8 mouse cellular contexts compared by ENCODE assay signal in genomic region chr11:78176905-78177331, GRCm38 (mm10). TPM values are rescaled to one million over a fixed set of nuclear protein-coding genes. Genes with fewer than 3 reads are reported as not detected.
DNase-seq lines count a peak whose midpoint lies in the region; ATAC-seq lines count a peak whose summit lies in the region.

No protein-coding gene starts in this region.

- peaks cover 4% of the 10 kb centered on the region for H3K36me3 ChIP-seq in forebrain, embryonic 11.5 days (ENCODE audit: control insufficient read depth, insufficient read depth, low read length)
- peaks cover 34% of the 10 kb centered on the region for H3K36me3 ChIP-seq in limb, embryonic 15.5 days
- H3K36me3 ChIP-seq in neural tube, embryonic 13.5 days = peaks cover 27% of the 10 kb centered on the region

- intact Hi-C loops in left cerebral cortex, postnatal 10 days (cut with DNase I) = loop anchor here (2.0 to 10.0 kb wide), 4 partner anchors 115 to 352 kb away; partner anchors contain the start of gene Phf12

- peak; percentile 56 for DNase-seq in adrenal gland, adult 2 months
- DNase-seq in adrenal gland, postnatal 36 days = no peak
- DNase-seq in A20 (ENCODE audit: low read depth, low spot score) = peak; percentile 75
- no peak for DNase-seq in forebrain, embryonic 11.5 days (ENCODE audit: low spot score)
- DNase-seq in right cerebral cortex, postnatal 36 days (ENCODE audit: low spot score in 2 of 2) = no peak
- DNase-seq in left cerebral cortex, postnatal 10 days (ENCODE audit: extremely low spot score in 1 of 2, low spot score in 2 of 2) = no peak

- H3K27ac ChIP-seq in forebrain, embryonic 11.5 days (ENCODE audit: low read depth, low read length) = peak overlapping the region; percentile 14; the same call in 1 of the 2 replicates
- peak overlapping the region; percentile 97 for H3K27ac ChIP-seq in limb, embryonic 15.5 days
- H3K27ac ChIP-seq in neural tube, embryonic 13.5 days (replicated peaks) = peak overlapping the region; percentile 50

- H3K9ac ChIP-seq in forebrain, embryonic 11.5 days (ENCODE audit: low read length) = peak overlapping the region; percentile 50
- peak overlapping the region; percentile 33; the same call in 1 of the 2 replicates for H3K9ac ChIP-seq in limb, embryonic 15.5 days
- peak overlapping the region; percentile 79 for H3K9ac ChIP-seq in neural tube, embryonic 13.5 days

- peak overlapping the region; percentile 93 for H3K4me2 ChIP-seq in forebrain, embryonic 11.5 days (ENCODE audit: low read depth, low read length, severe bottlenecking)
- peak overlapping the region; percentile 83 for H3K4me2 ChIP-seq in limb, embryonic 15.5 days
- peak overlapping the region; percentile 78 for H3K4me2 ChIP-seq in neural tube, embryonic 13.5 days

- H3K9me3 ChIP-seq in forebrain, embryonic 11.5 days (ENCODE audit: control insufficient read depth, low read length) = no peaks in the 10 kb centered on the region
- H3K9me3 ChIP-seq in limb, embryonic 15.5 days = no peaks in the 10 kb centered on the region
- H3K9me3 ChIP-seq in neural tube, embryonic 13.5 days = no peaks in the 10 kb centered on the region

- WGBS in forebrain, embryonic 11.5 days = under 1% methylated on average over 23 of the region's 23 CpGs
- under 1% methylated on average over 23 of the region's 23 CpGs for WGBS in limb, embryonic 15.5 days
- WGBS in neural tube, embryonic 13.5 days = 1% methylated on average over 23 of the region's 23 CpGs

- H3K4me3 ChIP-seq in forebrain, embryonic 11.5 days (ENCODE audit: low read depth, low read length) = peak overlapping the region; percentile 54
- peak overlapping the region; percentile 73 for H3K4me3 ChIP-seq in limb, embryonic 15.5 days
- H3K4me3 ChIP-seq in neural tube, embryonic 13.5 days = peak overlapping the region; percentile 52

- peaks cover 24% of the 10 kb centered on the region for H3K4me1 ChIP-seq in forebrain, embryonic 11.5 days (replicated peaks; ENCODE audit: control insufficient read depth, insufficient read depth, low read length)
- peaks cover 39% of the 10 kb centered on the region for H3K4me1 ChIP-seq in limb, embryonic 15.5 days
- peaks cover 57% of the 10 kb centered on the region for H3K4me1 ChIP-seq in neural tube, embryonic 13.5 days (replicated peaks)

- no peak for ATAC-seq in forebrain, embryonic 11.5 days (replicated peaks; ENCODE audit: low FRiP score)
- no peak for ATAC-seq in limb, embryonic 15.5 days (ENCODE audit: insufficient number of reproducible peaks, low FRiP score, low TSS enrichment, low read depth)
- no peak for ATAC-seq in neural tube, embryonic 13.5 days (ENCODE audit: low read depth)

- H3K27me3 ChIP-seq in forebrain, embryonic 11.5 days (ENCODE audit: control insufficient read depth, insufficient read depth, low read length) = no peaks in the 10 kb centered on the region
- no peaks in the 10 kb centered on the region for H3K27me3 ChIP-seq in limb, embryonic 15.5 days
- no peaks in the 10 kb centered on the region for H3K27me3 ChIP-seq in neural tube, embryonic 13.5 days

RNA-seq across cellular contexts. Expression of gene Tlcd1, which starts 0.4 kb away (rescaled TPM):
- total RNA-seq in adrenal gland, adult 2 months (2021) = 10 to 100 TPM; 40.4 to 61.5 TPM
- polyA plus RNA-seq in adrenal gland, adult 2 months (2012; rRNA removed) = 319 and 423 TPM in 2 replicates
- 10 to 100 TPM; 41.5 to 88.1 TPM for total RNA-seq in adrenal gland, postnatal 36 days (2021)
- 7.1 and 9.9 TPM in 2 replicates for polyA plus RNA-seq in forebrain, embryonic 11.5 days (2014; fragmentation: Nextera tagmentation; extraction: Ambion mirVana)
- polyA plus RNA-seq in limb, embryonic 15.5 days (2015; fragmentation: Nextera tagmentation; extraction: Ambion mirVana) = 31.3 and 32.0 TPM in 2 replicates
- polyA plus RNA-seq in neural tube, embryonic 13.5 days (2015; fragmentation: Nextera tagmentation; extraction: Ambion mirVana) = 10.2 and 11.1 TPM in 2 replicates
- 10 to 100 TPM; 23.8 to 27.9 TPM for total RNA-seq in left cerebral cortex, postnatal 10 days (2021)

RNA-seq across cellular contexts. Expression of gene Nek8, which starts 0.4 kb away (rescaled TPM):
- 10 to 100 TPM in 1 of 2 experiments, 1 to 10 TPM in 1; 6.5 to 12.1 TPM for total RNA-seq in adrenal gland, adult 2 months (2021)
- 26.7 and 30.5 TPM in 2 replicates for polyA plus RNA-seq in adrenal gland, adult 2 months (2012; rRNA removed)
- 10 to 100 TPM; 10.5 to 11.3 TPM for total RNA-seq in adrenal gland, postnatal 36 days (2021)
- 7.6 and 9.6 TPM in 2 replicates for polyA plus RNA-seq in forebrain, embryonic 11.5 days (2014; fragmentation: Nextera tagmentation; extraction: Ambion mirVana)
- 15.4 and 16.2 TPM in 2 replicates for polyA plus RNA-seq in limb, embryonic 15.5 days (2015; fragmentation: Nextera tagmentation; extraction: Ambion mirVana)
- 8.2 and 8.3 TPM in 2 replicates for polyA plus RNA-seq in neural tube, embryonic 13.5 days (2015; fragmentation: Nextera tagmentation; extraction: Ambion mirVana)
- total RNA-seq in left cerebral cortex, postnatal 10 days (2021) = 1 to 10 TPM; 4.8 to 5.8 TPM

RNA-seq across cellular contexts. Expression of gene Rpl23a, which starts 6.5 kb away (rescaled TPM):
- 1,000 to 10,000 TPM; 1,792 to 2,242 TPM for total RNA-seq in adrenal gland, adult 2 months (2021)
- polyA plus RNA-seq in adrenal gland, adult 2 months (2012; rRNA removed) = 21.4 and 29.1 TPM in 2 replicates
- total RNA-seq in adrenal gland, postnatal 36 days (2021) = 1,000 to 10,000 TPM; 1,640 to 1,911 TPM
- 1,094 and 1,161 TPM in 2 replicates for polyA plus RNA-seq in forebrain, embryonic 11.5 days (2014; fragmentation: Nextera tagmentation; extraction: Ambion mirVana)
- 1,208 and 1,454 TPM in 2 replicates for polyA plus RNA-seq in limb, embryonic 15.5 days (2015; fragmentation: Nextera tagmentation; extraction: Ambion mirVana)
- polyA plus RNA-seq in neural tube, embryonic 13.5 days (2015; fragmentation: Nextera tagmentation; extraction: Ambion mirVana) = 930 and 991 TPM in 2 replicates
- total RNA-seq in left cerebral cortex, postnatal 10 days (2021) = 100 to 1,000 TPM; 802 to 805 TPM

RNA-seq across cellular contexts. Expression of gene Rab34, which starts 11.3 kb away (rescaled TPM):
- 10 to 100 TPM; 64.7 to 99.1 TPM for total RNA-seq in adrenal gland, adult 2 months (2021)
- polyA plus RNA-seq in adrenal gland, adult 2 months (2012; rRNA removed) = 240 and 334 TPM in 2 replicates
- 10 to 100 TPM; 85.9 to 89.9 TPM for total RNA-seq in adrenal gland, postnatal 36 days (2021)
- 54.7 and 58.8 TPM in 2 replicates for polyA plus RNA-seq in forebrain, embryonic 11.5 days (2014; fragmentation: Nextera tagmentation; extraction: Ambion mirVana)
- 153 and 164 TPM in 2 replicates for polyA plus RNA-seq in limb, embryonic 15.5 days (2015; fragmentation: Nextera tagmentation; extraction: Ambion mirVana)
- polyA plus RNA-seq in neural tube, embryonic 13.5 days (2015; fragmentation: Nextera tagmentation; extraction: Ambion mirVana) = 58.8 and 60.3 TPM in 2 replicates
- total RNA-seq in left cerebral cortex, postnatal 10 days (2021) = 10 to 100 TPM; 37.0 to 39.8 TPM

RNA-seq across cellular contexts. Expression of gene Traf4, which starts 11.5 kb away (rescaled TPM):
- total RNA-seq in adrenal gland, adult 2 months (2021) = 10 to 100 TPM; 29.8 to 31.2 TPM
- polyA plus RNA-seq in adrenal gland, adult 2 months (2012; rRNA removed) = 128 and 131 TPM in 2 replicates
- 10 to 100 TPM; 24.8 to 38.0 TPM for total RNA-seq in adrenal gland, postnatal 36 days (2021)
- polyA plus RNA-seq in forebrain, embryonic 11.5 days (2014; fragmentation: Nextera tagmentation; extraction: Ambion mirVana) = 77.7 and 79.6 TPM in 2 replicates
- 65.6 and 67.0 TPM in 2 replicates for polyA plus RNA-seq in limb, embryonic 15.5 days (2015; fragmentation: Nextera tagmentation; extraction: Ambion mirVana)
- polyA plus RNA-seq in neural tube, embryonic 13.5 days (2015; fragmentation: Nextera tagmentation; extraction: Ambion mirVana) = 128 and 131 TPM in 2 replicates
- total RNA-seq in left cerebral cortex, postnatal 10 days (2021) = 10 to 100 TPM; 31.0 to 32.6 TPM

Comparison
In these comparisons a context has a peak if more than half of its experiments do, and no peak if none do; other contexts are left out.
1. DNase-seq: peak in adrenal gland, adult 2 months (single experiment) and A20 (single experiment); none in adrenal gland, postnatal 36 days (0 of 2), forebrain, embryonic 11.5 days (single experiment), right cerebral cortex, postnatal 36 days (0 of 2) and left cerebral cortex, postnatal 10 days (0 of 2).
2. H3K27ac ChIP-seq: peak in every context shown above with its lines; median percentile 97 in limb, embryonic 15.5 days; 50 in neural tube, embryonic 13.5 days; 14 in forebrain, embryonic 11.5 days.
3. RNA of gene Rpl23a, which starts 6.5 kb away (polyA plus RNA-seq): 1,208 to 1,454 TPM in limb, embryonic 15.5 days, 1,094 to 1,161 TPM in forebrain, embryonic 11.5 days and 930 to 991 TPM in neural tube, embryonic 13.5 days; 21.4 to 29.1 TPM in adrenal gland, adult 2 months; every median in the first group is over 10 times any median in the second.
4. Peak in every context shown above with its lines, with median percentiles within 50 percentile points of each other: H3K4me2 ChIP-seq, H3K4me3 ChIP-seq and H3K9ac ChIP-seq.